Mouse (Mus musculus): Measurements from ENCODE around the gene Cyp4f40. TPM values are rescaled to one million over a fixed set of nuclear protein-coding genes. Genes with fewer than 3 reads are reported as not detected.
"Not testable (repeated sequence)": the region's sequence is repeated elsewhere in the genome, so short reads cannot be mapped to it uniquely, and the experiment has no call there.

The Cyp4f40 gene
- polyA plus RNA-seq, 1 experiment from 2014 or later = not detected

GRCm38 (mm10) chr17:32722151-32722550 lies 63.5 kb downstream of the Cyp4f40 start:
- not testable (repeated sequence) for H3K4me1 ChIP-seq; H3K9ac ChIP-seq; H3K4me2 ChIP-seq; ATAC-seq (ENCODE audit: borderline replicate concordance, extremely low read depth, low FRiP score, low TSS enrichment); H3K4me3 ChIP-seq; H3K27ac ChIP-seq; H3K9me3 ChIP-seq; H3K36me3 ChIP-seq; H3K27me3 ChIP-seq
- 63% methylated on average over 1 of the region's 1 CpGs for WGBS

- no peak for ATAC-seq (ENCODE audit: borderline replicate concordance, extremely low read depth, low FRiP score, low TSS enrichment)
- Histone ChIP-seq H3K36me3 (no peaks in the 10 kb centered on the region), H3K9me3 (0 out of 2 replicates have a peak, but pooled peaks cover 2% of the 10 kb centered on the region), H3K27ac (no peak overlapping the region), H3K4me1 (no peaks in the 10 kb centered on the region), H3K4me3 (no peak overlapping the region), H3K4me2 (no peak overlapping the region), H3K27me3 (no peaks in the 10 kb centered on the region), H3K9ac (no peak overlapping the region)
- WGBS = 82% methylated on average over 7 of the region's 7 CpGs
These were observed 64.1 kb downstream of the Cyp4f40 start for GRCm38 (mm10) chr17:32722771-32723170.

- not testable (repeated sequence) for H3K27me3 ChIP-seq; H3K4me1 ChIP-seq; H3K36me3 ChIP-seq; ATAC-seq (ENCODE audit: borderline replicate concordance, extremely low read depth, low FRiP score, low TSS enrichment); H3K9ac ChIP-seq; H3K4me2 ChIP-seq; H3K4me3 ChIP-seq; H3K9me3 ChIP-seq; H3K27ac ChIP-seq
These were observed 67.7 kb downstream of the Cyp4f40 start for GRCm38 (mm10) chr17:32726360-32726759.

Other genes starting within 250 kb of the Cyp4f40 start
- 0.26 and 1.2 TPM in 2 replicates for gene Pglyrp2, start 234.7 kb upstream of the Cyp4f40 start, polyA plus RNA-seq (2015; fragmentation: Nextera tagmentation; extraction: Ambion mirVana)
- 0.69 and 1.3 TPM in 2 replicates for gene Cyp4f39, start 206.2 kb upstream of the Cyp4f40 start, polyA plus RNA-seq (2015; fragmentation: Nextera tagmentation; extraction: Ambion mirVana)
- gene Cyp4f17, start 152.8 kb upstream of the Cyp4f40 start, polyA plus RNA-seq (2015; fragmentation: Nextera tagmentation; extraction: Ambion mirVana) = 6.6 and 6.8 TPM in 2 replicates
- 21.0 and 22.3 TPM in 2 replicates for gene Cyp4f16, start 122.3 kb upstream of the Cyp4f40 start, polyA plus RNA-seq (2015; fragmentation: Nextera tagmentation; extraction: Ambion mirVana)
- not detected in 2 replicates for gene Cyp4f37, start 37.6 kb upstream of the Cyp4f40 start, polyA plus RNA-seq (2015; fragmentation: Nextera tagmentation; extraction: Ambion mirVana)
- not detected in 2 replicates for gene Cyp4f15, start 26.7 kb downstream of the Cyp4f40 start, polyA plus RNA-seq (2015; fragmentation: Nextera tagmentation; extraction: Ambion mirVana)
- gene Zfp871, start 129.4 kb downstream of the Cyp4f40 start, polyA plus RNA-seq (2015; fragmentation: Nextera tagmentation; extraction: Ambion mirVana) = 28.5 and 33.8 TPM in 2 replicates
- gene Zfp811, start 151.0 kb downstream of the Cyp4f40 start, polyA plus RNA-seq (2015; fragmentation: Nextera tagmentation; extraction: Ambion mirVana) = 2.0 and 2.3 TPM in 2 replicates
- 13.7 and 14.9 TPM in 2 replicates for gene Zfp799, start 171.4 kb downstream of the Cyp4f40 start, polyA plus RNA-seq (2015; fragmentation: Nextera tagmentation; extraction: Ambion mirVana)
- 7.5 and 8.2 TPM in 2 replicates for gene Zfp870, start 232.7 kb downstream of the Cyp4f40 start, polyA plus RNA-seq (2015; fragmentation: Nextera tagmentation; extraction: Ambion mirVana)

Data from lung, embryonic 15.5 days (tissue).